Mouse (Mus musculus) heart, postnatal 0 days (tissue): ENCODE results near the gene Dbn1. TPM values are rescaled to one million over a fixed set of nuclear protein-coding genes. Genes with fewer than 3 reads are reported as not detected.
"Not testable (repeated sequence)": the region's sequence is repeated elsewhere in the genome, so short reads cannot be mapped to it uniquely, and the experiment has no call there.

Experiments
- ATAC-seq: fragments of 200-750 bp; cut with Nextera tagmentation; 2 replicates; pipeline ENCODE4 v1.8.0; 2017; ENCODE audit warnings: low read depth, moderate number of reproducible peaks, moderate library complexity; ENCODE audit not compliant: insufficient read depth
- DNase-seq: peaks from one replicate; pipeline ENCODE4 v3.0.0-alpha.2; 2016; ENCODE audit warnings: low spot score
- H3K27ac ChIP-seq: fragments of 300-500 bp; sonication (generic); 2 replicates; pipeline ENCODE4 v1.5.1; 2014; ENCODE audit warnings: low read depth, mild to moderate bottlenecking
- H3K27me3 ChIP-seq: fragments of 300-500 bp; sonication (generic); 2 replicates; pipeline ENCODE4 v1.6.1; 2014; ENCODE audit warnings: low read length, mixed read lengths; ENCODE audit not compliant: control insufficient read depth, insufficient read depth
- H3K36me3 ChIP-seq: fragments of 300-500 bp; sonication (generic); replicated peaks from 2 replicates; pipeline ENCODE4 v1.6.1; 2014; ENCODE audit warnings: low read length, mixed read lengths; ENCODE audit not compliant: control insufficient read depth, insufficient read depth
- H3K4me1 ChIP-seq: fragments of 300-500 bp; sonication (generic); 2 replicates; pipeline ENCODE4 v1.6.1; 2014; ENCODE audit warnings: antibody characterized with exemption; ENCODE audit not compliant: control insufficient read depth, insufficient read depth
- H3K4me2 ChIP-seq: fragments of 300-500 bp; sonication (generic); 2 replicates; pipeline ENCODE4 v1.6.1; 2014; ENCODE audit warnings: low read depth, mild to moderate bottlenecking, low read length, moderate library complexity
- H3K4me3 ChIP-seq: fragments of 300-500 bp; sonication (generic); 2 replicates; pipeline ENCODE4 v1.5.1; 2014; ENCODE audit warnings: low read depth, low read length
- H3K9ac ChIP-seq: fragments of 300-500 bp; sonication (generic); replicated peaks from 2 replicates; pipeline ENCODE4 v1.6.1; 2014; ENCODE audit warnings: low read depth, low read length, mixed read lengths
- H3K9me3 ChIP-seq: fragments of 300-500 bp; sonication (generic); replicated peaks from 2 replicates; pipeline ENCODE4 v1.6.1; 2016; ENCODE audit warnings: low read length; ENCODE audit not compliant: control insufficient read depth
- CTCF ChIP-seq: IDR thresholded peaks from 2 replicates; pipeline ENCODE4 v1.5.1; 2016; ENCODE audit warnings: antibody characterized with exemption, control low read depth, low read depth
- EP300 ChIP-seq: IDR thresholded peaks from 2 replicates; pipeline ENCODE4 v1.6.1; 2016; ENCODE audit warnings: antibody characterized with exemption, low read depth
- WGBS: fragments of 180-500 bp; shearing (Covaris S2); extraction: QIAGEN DNeasy Blood & Tissue Kit; methylation state at CpG from one replicate; pipeline ENCODE4 v1.1.7; 2014; 5-methylcytosine and 5-hydroxymethylcytosine counted together
- polyA plus RNA-seq: library from polyadenylated mRNA; unstranded; fragments of >200 nt; fragmentation: Nextera tagmentation; extraction: Ambion mirVana; gene quantifications from 2 replicates; pipeline ENCODE4 v1.2.1, GENCODE M21; 2015
- total RNA-seq: library from RNA; depleted of rRNA; stranded (reverse); fragments of >200 nt; gene quantifications from 2 replicates; pipeline ENCODE4 v1.2.3, GENCODE M21; 2014; ENCODE audit warnings: low replicate concordance

Dbn1 gene
- total and polyA plus RNA-seq, 2 experiments from 2014 or later = 30.9 to 38.5 TPM

DNA sequence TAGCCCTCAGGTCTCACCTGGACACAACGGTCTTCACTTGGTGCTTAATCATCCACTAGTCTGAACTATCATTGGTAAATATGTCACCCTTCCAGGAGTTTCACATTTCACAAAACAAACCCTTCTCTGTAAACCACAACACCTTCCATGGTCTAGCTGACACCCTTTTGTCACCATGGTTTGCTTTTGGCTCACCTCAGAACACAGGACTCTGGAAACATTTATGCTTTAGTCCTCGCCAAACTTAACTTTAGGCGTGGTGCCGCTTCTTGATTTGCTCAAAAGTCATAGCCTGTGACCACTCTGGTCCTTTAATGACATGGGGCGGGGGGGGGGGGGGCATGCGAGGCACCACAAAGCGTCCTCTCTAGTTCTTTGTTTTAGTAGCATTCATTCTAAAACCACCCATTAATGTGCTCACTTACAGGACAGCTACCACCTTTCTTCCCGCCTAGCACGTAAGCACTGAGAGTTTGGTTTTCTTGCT is 44.1 kb downstream of the Dbn1 start:
- no peaks in the 10 kb centered on the region for H3K9me3 ChIP-seq
- peaks cover 25% of the 10 kb centered on the region for H3K4me1 ChIP-seq
- TF ChIP-seq CTCF (no peak), EP300 (no peak)
- H3K27me3 ChIP-seq = no peaks in the 10 kb centered on the region
- 40% methylated on average over 9 of the region's 9 CpGs for WGBS
- no peaks in the 10 kb centered on the region for H3K36me3 ChIP-seq
- peak overlapping the region; percentile 13; the same call in 1 of the 2 replicates for H3K9ac ChIP-seq
- ATAC-seq (no peak), DNase-seq (no peak)
- peak overlapping the region; percentile 89 for H3K27ac ChIP-seq
- H3K4me2 ChIP-seq = peak overlapping the region; percentile 62
- H3K4me3 ChIP-seq = peak overlapping the region; percentile 74

DNA sequence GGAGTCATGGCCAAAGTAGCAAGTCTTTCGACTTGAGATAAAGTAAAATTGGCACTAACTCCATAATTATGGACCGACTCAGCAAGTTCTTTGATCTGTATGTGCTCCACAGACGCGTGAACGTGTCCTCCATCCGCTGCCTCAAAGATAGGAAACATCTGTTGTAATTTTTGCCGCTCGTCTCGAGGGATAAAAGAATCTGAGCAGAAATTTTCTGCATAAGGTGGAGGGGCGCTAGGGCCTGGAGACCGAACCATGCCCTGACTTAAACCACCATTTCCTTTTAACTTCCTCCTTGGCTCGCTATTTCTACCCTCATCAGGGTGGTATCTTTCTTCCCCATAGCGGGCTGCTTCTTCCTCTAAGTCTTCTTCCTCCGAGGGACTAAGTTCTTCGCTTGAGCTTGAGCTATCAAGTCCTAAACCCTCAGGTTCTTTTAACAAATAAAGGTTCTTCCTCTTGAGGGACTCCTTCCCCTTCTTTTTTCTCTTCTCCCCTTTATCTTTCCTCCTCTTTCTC is 50.7 kb downstream of the Dbn1 start:
- WGBS = 73% methylated on average over 15 of the region's 15 CpGs
- not testable (repeated sequence) for H3K27ac ChIP-seq, H3K4me1 ChIP-seq, DNase-seq, H3K36me3 ChIP-seq, H3K4me3 ChIP-seq, H3K9me3 ChIP-seq, H3K9ac ChIP-seq, ATAC-seq, H3K4me2 ChIP-seq, H3K27me3 ChIP-seq

DNA sequence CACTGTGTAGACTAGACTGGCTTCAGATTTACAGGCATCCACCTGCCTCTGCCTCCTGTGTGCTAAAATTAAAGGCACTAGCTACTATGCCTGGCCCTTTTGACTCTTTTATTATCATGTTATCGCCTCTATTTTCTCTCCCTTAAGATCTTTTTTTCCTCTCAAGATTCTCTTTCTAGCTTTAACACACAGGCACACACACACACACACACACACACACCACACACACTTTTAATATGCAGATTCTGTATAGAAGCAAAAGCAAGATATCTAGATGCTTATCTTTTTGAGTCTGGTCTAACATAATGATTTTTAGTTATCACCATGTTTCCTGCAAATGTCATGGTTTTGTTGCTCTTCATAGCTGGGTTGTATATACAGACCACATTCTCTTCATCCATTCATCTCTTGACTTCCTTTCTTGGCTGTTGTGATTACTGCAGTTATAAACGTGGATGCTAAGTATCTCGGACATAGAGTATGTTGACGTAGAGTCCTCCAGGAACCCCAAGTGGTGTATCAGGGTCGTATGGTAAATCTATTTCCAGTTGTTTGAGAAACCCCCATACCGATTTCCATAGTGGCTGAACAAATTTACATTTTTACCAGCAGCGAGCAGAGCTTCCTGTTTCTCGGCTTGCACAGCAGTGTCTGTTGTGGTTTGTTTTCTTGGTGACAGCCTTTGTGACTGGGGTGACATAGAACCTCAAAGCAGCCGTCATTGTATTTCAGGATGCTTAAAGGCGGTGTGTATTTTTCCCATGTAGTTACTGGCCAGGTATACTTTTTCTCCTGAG is 55.8 kb downstream of the Dbn1 start:
- no peak for ATAC-seq
- TF ChIP-seq CTCF (no peak), EP300 (no peak)
- Histone ChIP-seq H3K4me2 (no peak overlapping the region; the same call in 1 of the 2 replicates), H3K27me3 (peaks cover 4% of the 10 kb centered on the region; the same call in 1 of the 2 replicates), H3K4me3 (no peak overlapping the region), H3K9me3 (no peaks in the 10 kb centered on the region), H3K4me1 (no peaks in the 10 kb centered on the region), H3K27ac (no peak overlapping the region), H3K36me3 (no peaks in the 10 kb centered on the region), H3K9ac (no peak overlapping the region)
- no peak for DNase-seq
- 55% methylated on average over 10 of the region's 10 CpGs for WGBS

DNA sequence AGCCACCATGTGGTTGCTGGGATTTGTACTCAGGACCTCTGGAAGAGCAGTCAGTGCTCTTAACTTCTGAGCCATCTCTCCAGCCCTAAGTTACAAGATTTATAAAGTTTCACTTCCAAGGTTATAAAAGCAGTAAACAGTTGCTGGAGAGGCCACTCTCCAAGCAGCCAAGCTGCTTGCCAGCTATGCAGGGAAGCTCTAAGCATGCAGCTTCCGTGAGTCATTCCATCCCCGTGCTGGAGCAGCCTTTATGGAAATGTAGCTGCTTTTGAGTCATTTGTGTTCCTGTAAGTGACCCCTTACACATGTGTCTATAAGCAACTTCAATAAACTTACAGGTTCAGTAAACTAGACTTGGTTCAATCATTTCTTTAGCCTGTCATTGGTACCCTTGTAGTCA is 57.3 kb downstream of the Dbn1 start:
- Histone ChIP-seq H3K27me3 (peaks cover 10% of the 10 kb centered on the region), H3K4me1 (no peaks in the 10 kb centered on the region), H3K9ac (no peak overlapping the region), H3K4me2 (no peak overlapping the region), H3K36me3 (no peaks in the 10 kb centered on the region), H3K9me3 (no peaks in the 10 kb centered on the region), H3K27ac (no peak overlapping the region), H3K4me3 (no peak overlapping the region)
- TF ChIP-seq EP300 (no peak), CTCF (no peak)
- DNase-seq (no peak), ATAC-seq (no peak)
- WGBS = 64% methylated on average over 2 of the region's 2 CpGs

DNA sequence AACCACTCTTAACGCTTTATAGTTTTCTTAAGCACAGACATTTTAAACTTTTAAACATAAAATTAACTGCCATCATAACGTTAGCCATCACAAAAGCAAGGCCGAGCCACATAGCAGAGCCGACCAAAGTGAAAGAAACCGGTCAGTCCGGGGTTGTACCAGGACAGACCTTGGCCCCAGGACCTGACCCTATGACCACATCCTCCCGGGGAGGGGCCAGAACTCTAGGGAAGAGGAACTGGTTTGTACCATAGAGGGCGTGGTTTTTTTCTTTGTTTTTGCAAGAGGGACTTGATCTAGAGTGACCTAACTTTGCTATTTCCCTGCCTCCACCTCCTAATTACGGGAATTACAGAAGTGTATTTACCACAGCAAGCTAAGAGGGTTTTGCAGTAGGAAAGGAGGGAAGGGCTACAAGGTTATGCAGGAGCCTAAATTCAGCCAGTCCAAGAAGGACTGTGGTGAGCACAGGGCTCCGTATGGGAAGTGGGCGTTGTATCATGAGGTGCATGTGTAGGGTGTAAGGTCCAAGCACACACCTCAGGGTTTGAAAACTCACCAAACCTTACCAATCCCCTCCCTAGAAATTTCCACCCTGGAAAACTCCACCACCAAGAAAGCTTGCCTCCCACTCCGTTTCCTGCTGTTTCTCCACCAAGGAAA is 58.6 kb downstream of the Dbn1 start:
- no peaks in the 10 kb centered on the region for H3K4me1 ChIP-seq
- H3K27me3 ChIP-seq = peaks cover 10% of the 10 kb centered on the region
- H3K36me3 ChIP-seq = no peaks in the 10 kb centered on the region
- no peak overlapping the region for H3K4me2 ChIP-seq
- TF ChIP-seq CTCF (no peak), EP300 (no peak)
- 64% methylated on average over 12 of the region's 12 CpGs for WGBS
- H3K9me3 ChIP-seq = no peaks in the 10 kb centered on the region
- H3K4me3 ChIP-seq = no peak overlapping the region
- DNase-seq (peak; percentile 23), ATAC-seq (0 out of 2 replicates have a peak, but pooled peaks have one; percentile 27)
- H3K27ac ChIP-seq = no peak overlapping the region
- H3K9ac ChIP-seq = no peak overlapping the region
